Mouse (Mus musculus): Measurements from ENCODE around the gene C7. TPM values are rescaled to one million over a fixed set of nuclear protein-coding genes. Genes with fewer than 3 reads are reported as not detected.
"Not testable (repeated sequence)": the region's sequence is repeated elsewhere in the genome, so short reads cannot be mapped to it uniquely, and the experiment has no call there.

The C7 gene
- polyA plus RNA-seq, 1 experiment from 2014 or later: not detected

GRCm38 (mm10) chr15:5086162-5086561, 22.6 kb upstream of the C7 start:
- Histone ChIP-seq H3K4me2 (no peak overlapping the region), H3K36me3 (no peaks in the 10 kb centered on the region), H3K27me3 (no peaks in the 10 kb centered on the region), H3K9ac (replicated peaks) (no peak overlapping the region), H3K27ac (no peak overlapping the region), H3K9me3 (no peaks in the 10 kb centered on the region), H3K4me3 (replicated peaks) (no peak overlapping the region), H3K4me1 (replicated peaks) (peaks cover 10% of the 10 kb centered on the region; the same call in 1 of the 2 replicates)
- 19% methylated on average over 2 of the region's 2 CpGs for WGBS
- no peak for ATAC-seq (ENCODE audit: insufficient number of reproducible peaks, insufficient read depth, low FRiP score, low TSS enrichment, low read depth)

GRCm38 (mm10) chr15:5081235-5081634, 17.7 kb upstream of the C7 start:
- Histone ChIP-seq H3K9ac (replicated peaks) (no peak overlapping the region), H3K4me1 (replicated peaks) (no peaks in the 10 kb centered on the region), H3K27me3 (no peaks in the 10 kb centered on the region), H3K36me3 (no peaks in the 10 kb centered on the region), H3K27ac (no peak overlapping the region), H3K9me3 (no peaks in the 10 kb centered on the region), H3K4me2 (no peak overlapping the region), H3K4me3 (replicated peaks) (no peak overlapping the region)
- 68% methylated on average over 1 of the region's 1 CpGs for WGBS
- no peak for ATAC-seq (ENCODE audit: insufficient number of reproducible peaks, insufficient read depth, low FRiP score, low TSS enrichment, low read depth)

- Histone ChIP-seq H3K9me3 (no peaks in the 10 kb centered on the region), H3K27ac (no peak overlapping the region), H3K27me3 (no peaks in the 10 kb centered on the region), H3K36me3 (no peaks in the 10 kb centered on the region), H3K4me2 (no peak overlapping the region), H3K4me1 (replicated peaks) (no peaks in the 10 kb centered on the region), H3K9ac (replicated peaks) (no peak overlapping the region), H3K4me3 (replicated peaks) (no peak overlapping the region)
- WGBS: 60% methylated on average over 15 of the region's 15 CpGs
- peak; percentile 63; the same call in 1 of the 2 replicates for ATAC-seq (ENCODE audit: insufficient number of reproducible peaks, insufficient read depth, low FRiP score, low TSS enrichment, low read depth)
Measured at GRCm38 (mm10) chr15:5068801-5069518, 5.4 kb upstream of the C7 start.

- ATAC-seq (ENCODE audit: insufficient number of reproducible peaks, insufficient read depth, low FRiP score, low TSS enrichment, low read depth): no peak
- Histone ChIP-seq H3K4me3 (replicated peaks) (no peak overlapping the region), H3K27ac (no peak overlapping the region), H3K9me3 (no peaks in the 10 kb centered on the region), H3K4me2 (no peak overlapping the region), H3K36me3 (no peaks in the 10 kb centered on the region), H3K4me1 (replicated peaks) (no peaks in the 10 kb centered on the region), H3K27me3 (no peaks in the 10 kb centered on the region), H3K9ac (replicated peaks) (no peak overlapping the region)
- 59% methylated on average over 11 of the region's 11 CpGs for WGBS
Measured at GRCm38 (mm10) chr15:5045560-5046284, 17.8 kb downstream of the C7 start.

GRCm38 (mm10) chr15:5029256-5029655, 34.3 kb downstream of the C7 start:
- Histone ChIP-seq H3K4me2 (no peak overlapping the region), H3K27me3 (no peaks in the 10 kb centered on the region), H3K36me3 (no peaks in the 10 kb centered on the region), H3K9ac (replicated peaks) (no peak overlapping the region), H3K27ac (no peak overlapping the region), H3K9me3 (0 out of 2 replicates have a peak, but pooled peaks cover 5% of the 10 kb centered on the region), H3K4me3 (replicated peaks) (no peak overlapping the region), H3K4me1 (replicated peaks) (no peaks in the 10 kb centered on the region)
- ATAC-seq (ENCODE audit: insufficient number of reproducible peaks, insufficient read depth, low FRiP score, low TSS enrichment, low read depth): no peak
- WGBS: 81% methylated on average over 4 of the region's 4 CpGs

- H3K4me3 ChIP-seq (replicated peaks); H3K36me3 ChIP-seq; ATAC-seq (ENCODE audit: insufficient number of reproducible peaks, insufficient read depth, low FRiP score, low TSS enrichment, low read depth); H3K9me3 ChIP-seq; H3K27me3 ChIP-seq; H3K4me2 ChIP-seq; H3K4me1 ChIP-seq (replicated peaks); H3K9ac ChIP-seq (replicated peaks); H3K27ac ChIP-seq: not testable (repeated sequence)
- WGBS: 90% methylated on average over 14 of the region's 14 CpGs
Measured at GRCm38 (mm10) chr15:5023479-5024265, 39.9 kb downstream of the C7 start.

- Histone ChIP-seq H3K36me3 (no peaks in the 10 kb centered on the region), H3K4me3 (replicated peaks) (no peak overlapping the region), H3K27me3 (no peaks in the 10 kb centered on the region), H3K9ac (replicated peaks) (no peak overlapping the region), H3K9me3 (no peaks in the 10 kb centered on the region), H3K4me1 (replicated peaks) (no peaks in the 10 kb centered on the region), H3K4me2 (no peak overlapping the region), H3K27ac (no peak overlapping the region)
- ATAC-seq (ENCODE audit: insufficient number of reproducible peaks, insufficient read depth, low FRiP score, low TSS enrichment, low read depth): no peak
- 76% methylated on average over 11 of the region's 11 CpGs for WGBS
Measured at GRCm38 (mm10) chr15:5009644-5010107, 53.9 kb downstream of the C7 start.

- Histone ChIP-seq H3K9ac (replicated peaks) (no peak overlapping the region), H3K4me2 (no peak overlapping the region), H3K36me3 (no peaks in the 10 kb centered on the region), H3K4me1 (replicated peaks) (no peaks in the 10 kb centered on the region), H3K27me3 (no peaks in the 10 kb centered on the region), H3K9me3 (no peaks in the 10 kb centered on the region), H3K4me3 (replicated peaks) (no peak overlapping the region), H3K27ac (no peak overlapping the region)
- no peak for ATAC-seq (ENCODE audit: insufficient number of reproducible peaks, insufficient read depth, low FRiP score, low TSS enrichment, low read depth)
- whole genome bisulfite sequencing: 83% methylated on average over 6 of the region's 6 CpGs
Measured at GRCm38 (mm10) chr15:5003503-5004196, 59.9 kb downstream of the C7 start.

GRCm38 (mm10) chr15:5002903-5003302, 60.6 kb downstream of the C7 start:
- WGBS: 65% methylated on average over 2 of the region's 2 CpGs
- Histone ChIP-seq H3K4me3 (replicated peaks) (no peak overlapping the region), H3K27ac (no peak overlapping the region), H3K27me3 (no peaks in the 10 kb centered on the region), H3K36me3 (no peaks in the 10 kb centered on the region), H3K4me1 (replicated peaks) (no peaks in the 10 kb centered on the region), H3K9me3 (no peaks in the 10 kb centered on the region), H3K4me2 (no peak overlapping the region), H3K9ac (replicated peaks) (no peak overlapping the region)
- ATAC-seq (ENCODE audit: insufficient number of reproducible peaks, insufficient read depth, low FRiP score, low TSS enrichment, low read depth): no peak

GRCm38 (mm10) chr15:4973355-4973754, 90.2 kb downstream of the C7 start:
- Histone ChIP-seq H3K9me3 (no peaks in the 10 kb centered on the region), H3K4me3 (replicated peaks) (no peak overlapping the region), H3K4me2 (no peak overlapping the region), H3K9ac (replicated peaks) (no peak overlapping the region), H3K27me3 (no peaks in the 10 kb centered on the region), H3K4me1 (replicated peaks) (no peaks in the 10 kb centered on the region), H3K27ac (no peak overlapping the region), H3K36me3 (no peaks in the 10 kb centered on the region)
- 93% methylated on average over 1 of the region's 1 CpGs for WGBS
- no peak for ATAC-seq (ENCODE audit: insufficient number of reproducible peaks, insufficient read depth, low FRiP score, low TSS enrichment, low read depth)

Measured in limb, embryonic 12.5 days (tissue).